Mouse (Mus musculus) lung, postnatal 0 days (tissue): Measurements from ENCODE around the gene Oard1. TPM values are rescaled to one million over a fixed set of nuclear protein-coding genes. Genes with fewer than 3 reads are reported as not detected.

ENCODE experiments used
- ATAC-seq: fragments of 200-750 bp; cut with Nextera tagmentation; 2 replicates; pipeline ENCODE4 v1.8.0; 2017; ENCODE audit warnings: moderate library complexity
- DNase-seq: peaks from one replicate; pipeline ENCODE4 v3.0.0-alpha.2; 2016; ENCODE audit warnings: low spot score
- H3K27ac ChIP-seq: fragments of 300-500 bp; sonication (generic); 2 replicates; pipeline ENCODE4 v1.5.1; 2014; ENCODE audit warnings: antibody characterized with exemption, mild to moderate bottlenecking, low read length, mixed read lengths
- H3K27me3 ChIP-seq: fragments of 300-500 bp; sonication (generic); replicated peaks from 2 replicates; pipeline ENCODE4 v1.6.1; 2014; ENCODE audit warnings: low read length, mixed read lengths; ENCODE audit not compliant: insufficient read depth
- H3K36me3 ChIP-seq: fragments of 300-500 bp; sonication (generic); 2 replicates; pipeline ENCODE4 v1.6.1; 2014; ENCODE audit warnings: low read length, mixed read lengths; ENCODE audit not compliant: insufficient read depth
- H3K4me1 ChIP-seq: fragments of 300-500 bp; sonication (generic); 2 replicates; pipeline ENCODE4 v1.6.1; 2014; ENCODE audit warnings: antibody characterized with exemption, low read depth, low read length, mixed read lengths; ENCODE audit not compliant: insufficient read depth
- H3K4me2 ChIP-seq: fragments of 300-500 bp; sonication (generic); replicated peaks from 2 replicates; pipeline ENCODE4 v1.6.1; 2014; ENCODE audit warnings: low read depth, mild to moderate bottlenecking, low read length, moderate library complexity, mixed read lengths
- H3K4me3 ChIP-seq: fragments of 300-500 bp; sonication (generic); 2 replicates; pipeline ENCODE4 v1.5.1; 2014; ENCODE audit warnings: low read depth, low read length
- H3K9ac ChIP-seq: fragments of 300-500 bp; sonication (generic); replicated peaks from 2 replicates; pipeline ENCODE4 v1.6.1; 2014; ENCODE audit warnings: low read depth, mild to moderate bottlenecking
- H3K9me3 ChIP-seq: fragments of 300-500 bp; sonication (generic); 2 replicates; pipeline ENCODE4 v1.6.1; 2016; ENCODE audit warnings: low read length, mixed read lengths
- CTCF ChIP-seq: IDR thresholded peaks from 2 replicates; pipeline ENCODE4 v1.5.1; 2016; ENCODE audit warnings: antibody characterized with exemption, mild to moderate bottlenecking
- EP300 ChIP-seq: IDR thresholded peaks from 2 replicates; pipeline ENCODE4 v1.6.1; 2016; ENCODE audit warnings: antibody characterized with exemption, mild to moderate bottlenecking, control low read depth
- WGBS: fragments of 180-500 bp; shearing (Covaris S2); extraction: QIAGEN DNeasy Blood & Tissue Kit; methylation state at CpG from one replicate; pipeline ENCODE4 v1.1.7; 2014; 5-methylcytosine and 5-hydroxymethylcytosine counted together
- polyA plus RNA-seq: library from polyadenylated mRNA; unstranded; fragments of >200 nt; fragmentation: Nextera tagmentation; extraction: Ambion mirVana; gene quantifications from 2 replicates; pipeline ENCODE4 v1.2.1, GENCODE M21; 2015

The Oard1 gene
- polyA plus RNA-seq, 1 experiment from 2014 or later, result 43.9 TPM

GRCm38 (mm10) chr17:48416425-48417195, 6.8 kb downstream of the Oard1 start:
- ATAC-seq, result peak; percentile 77
- DNase-seq, result peak; percentile 68

GRCm38 (mm10) chr17:48417521-48417920, 7.7 kb downstream of the Oard1 start:
- TF ChIP-seq EP300, result no peak
- TF ChIP-seq CTCF, result no peak
- DNase-seq (no peak), ATAC-seq (no peak)
- 77% methylated on average over 6 of the region's 6 CpGs for WGBS
- Histone ChIP-seq H3K9me3 (no peaks in the 10 kb centered on the region), H3K27me3 (no peaks in the 10 kb centered on the region), H3K4me2 (no peak overlapping the region), H3K4me1 (no peaks in the 10 kb centered on the region), H3K4me3 (no peak overlapping the region), H3K9ac (no peak overlapping the region), H3K27ac (no peak overlapping the region), H3K36me3 (0 out of 2 replicates have a peak, but pooled peaks cover 11% of the 10 kb centered on the region)

More at GRCm38 (mm10) chr17:48416425-48417195, 6.8 kb downstream of the Oard1 start:
- no peak overlapping the region for H3K9ac ChIP-seq
- no peaks in the 10 kb centered on the region for H3K9me3 ChIP-seq
- no peak overlapping the region for H3K27ac ChIP-seq
- no peaks in the 10 kb centered on the region for H3K4me1 ChIP-seq
- no peak for TF ChIP-seq EP300
- peak; percentile 75 for TF ChIP-seq CTCF
- 0 out of 2 replicates have a peak, but pooled peaks cover 11% of the 10 kb centered on the region for H3K36me3 ChIP-seq
- no peaks in the 10 kb centered on the region for H3K27me3 ChIP-seq
- 64% methylated on average over 14 of the region's 14 CpGs for WGBS
- no peak overlapping the region for H3K4me3 ChIP-seq
- no peak overlapping the region for H3K4me2 ChIP-seq

- H3K4me3 ChIP-seq, result no peak overlapping the region; the same call in 1 of the 2 replicates
- 0 out of 2 replicates have a peak, but pooled peaks cover 11% of the 10 kb centered on the region for H3K36me3 ChIP-seq
- no peaks in the 10 kb centered on the region for H3K27me3 ChIP-seq
Measured at GRCm38 (mm10) chr17:48418174-48418573, 8.4 kb downstream of the Oard1 start.

GRCm38 (mm10) chr17:48418781-48419180, 9.0 kb downstream of the Oard1 start:
- no peak for TF ChIP-seq CTCF
- TF ChIP-seq EP300, result no peak
- 81% methylated on average over 1 of the region's 1 CpGs for WGBS
- H3K4me3 ChIP-seq, result no peak overlapping the region
- H3K9ac ChIP-seq, result no peak overlapping the region
- DNase-seq (no peak), ATAC-seq (no peak)
- no peak overlapping the region for H3K27ac ChIP-seq
- no peaks in the 10 kb centered on the region for H3K4me1 ChIP-seq
- H3K27me3 ChIP-seq, result no peaks in the 10 kb centered on the region
- no peaks in the 10 kb centered on the region for H3K9me3 ChIP-seq
- 0 out of 2 replicates have a peak, but pooled peaks cover 8% of the 10 kb centered on the region for H3K36me3 ChIP-seq
- peak overlapping the region; percentile 29; the same call in 1 of the 2 replicates for H3K4me2 ChIP-seq

More at GRCm38 (mm10) chr17:48418174-48418573, 8.4 kb downstream of the Oard1 start:
- H3K4me2 ChIP-seq, result peak overlapping the region; percentile 29; the same call in 1 of the 2 replicates
- no peaks in the 10 kb centered on the region for H3K4me1 ChIP-seq
- ATAC-seq, result peak; percentile 42
- no peaks in the 10 kb centered on the region for H3K9me3 ChIP-seq
- TF ChIP-seq EP300, result no peak
- TF ChIP-seq CTCF, result no peak
- no peak overlapping the region for H3K9ac ChIP-seq
- WGBS, result 39% methylated on average over 7 of the region's 7 CpGs
- H3K27ac ChIP-seq, result no peak overlapping the region
- peak; percentile 49 for DNase-seq

GRCm38 (mm10) chr17:48419571-48419970, 9.8 kb downstream of the Oard1 start:
- ATAC-seq, result no peak
- Histone ChIP-seq H3K4me3 (no peak overlapping the region), H3K36me3 (0 out of 2 replicates have a peak, but pooled peaks cover 5% of the 10 kb centered on the region), H3K9ac (no peak overlapping the region), H3K27ac (no peak overlapping the region), H3K9me3 (no peaks in the 10 kb centered on the region), H3K4me1 (no peaks in the 10 kb centered on the region), H3K4me2 (no peak overlapping the region), H3K27me3 (no peaks in the 10 kb centered on the region)
- WGBS, result 57% methylated on average over 2 of the region's 2 CpGs
- TF ChIP-seq EP300, result no peak
- no peak for TF ChIP-seq CTCF
- DNase-seq, result no peak

GRCm38 (mm10) chr17:48424237-48424636, 14.4 kb downstream of the Oard1 start:
- ATAC-seq, result no peak
- 92% methylated on average over 9 of the region's 9 CpGs for WGBS
- H3K36me3 ChIP-seq, result no peaks in the 10 kb centered on the region

More at GRCm38 (mm10) chr17:48424237-48424636, 14.4 kb downstream of the Oard1 start:
- no peak for DNase-seq
- no peaks in the 10 kb centered on the region for H3K27me3 ChIP-seq
- H3K9me3 ChIP-seq, result no peaks in the 10 kb centered on the region
- H3K4me3 ChIP-seq, result no peak overlapping the region
- no peak overlapping the region for H3K27ac ChIP-seq
- H3K4me1 ChIP-seq, result peaks cover 3% of the 10 kb centered on the region; the same call in 1 of the 2 replicates
- no peak for TF ChIP-seq EP300
- no peak for TF ChIP-seq CTCF
- no peak overlapping the region for H3K4me2 ChIP-seq
- H3K9ac ChIP-seq, result no peak overlapping the region
